In the genomic region with DNA sequence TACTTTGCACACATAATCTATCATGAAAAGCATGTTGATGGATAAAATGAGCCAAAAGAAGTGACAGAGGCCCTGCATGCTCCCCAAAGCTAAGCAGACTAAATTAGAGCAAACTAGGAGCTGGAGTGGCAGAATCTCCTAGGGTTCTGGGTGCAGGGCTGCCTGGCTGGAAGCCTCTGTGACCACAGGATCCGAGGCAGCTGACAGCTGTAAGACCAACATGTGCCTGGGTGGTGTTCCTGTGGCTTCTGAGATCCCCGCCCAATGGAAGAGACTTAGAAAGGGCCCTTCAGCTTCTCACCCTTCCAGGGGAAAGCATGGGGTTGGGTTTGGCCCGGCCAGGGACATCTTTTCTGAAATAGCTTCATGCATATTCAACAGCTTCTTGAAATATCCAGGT, we compare ENCODE assay signal across 16 mouse cellular contexts. TPM values are rescaled to one million over a fixed set of nuclear protein-coding genes. Genes with fewer than 3 reads are reported as not detected.
"Had no signal": no experiment of that assay in that cellular context is flagged by ENCODE, and none has a peak within 500 bp of the region (broad histone marks: within the 10 kb centered on the region; RNA-seq: fewer than 3 reads in every experiment).

No protein-coding gene starts in this region.

- H3K36me3 ChIP-seq: kidney, embryonic 15.5 days; limb, embryonic 12.5 days; liver, embryonic 13.5 days; midbrain, embryonic 13.5 days; neural tube, embryonic 15.5 days had no signal

- H3K9me3 ChIP-seq: kidney, embryonic 15.5 days; limb, embryonic 12.5 days; liver, embryonic 13.5 days; midbrain, embryonic 13.5 days; neural tube, embryonic 15.5 days had no signal

- H3K27me3 ChIP-seq: kidney, embryonic 15.5 days; limb, embryonic 12.5 days; liver, embryonic 13.5 days; midbrain, embryonic 13.5 days; neural tube, embryonic 15.5 days had no signal

- DNase-seq: kidney, adult 18-20 months; kidney, postnatal 14 days; liver; liver, embryonic 13.5 days; liver, postnatal 0 days; lung, postnatal 14 days had no signal

- H3K4me3 ChIP-seq: kidney, embryonic 15.5 days; limb, embryonic 12.5 days; liver, embryonic 13.5 days; midbrain, embryonic 13.5 days; neural tube, embryonic 15.5 days had no signal

- H3K4me2 ChIP-seq: kidney, embryonic 15.5 days; limb, embryonic 12.5 days; liver, embryonic 13.5 days; midbrain, embryonic 13.5 days; neural tube, embryonic 15.5 days had no signal

- ATAC-seq: liver, postnatal 0 days; midbrain, embryonic 13.5 days had no signal

- H3K27ac ChIP-seq: kidney, embryonic 15.5 days; limb, embryonic 12.5 days; liver, embryonic 13.5 days; macrophage; midbrain, embryonic 13.5 days; neural tube, embryonic 15.5 days; stomach, postnatal 0 days had no signal

- H3K9ac ChIP-seq: kidney, embryonic 15.5 days; limb, embryonic 12.5 days; liver, embryonic 13.5 days; liver, postnatal 0 days; midbrain, embryonic 13.5 days; neural tube, embryonic 15.5 days had no signal

- H3K4me1 ChIP-seq: limb, embryonic 12.5 days; liver, embryonic 13.5 days; midbrain, embryonic 13.5 days; neural tube, embryonic 15.5 days had no signal

RNA-seq across cellular contexts. Expression of a gene that starts 56.9 kb away (rescaled TPM):
- total RNA-seq: layer of hippocampus, postnatal 25 days; left cerebral cortex, postnatal 36 days; midbrain, postnatal 0 days had no signal
- polyA plus RNA-seq: kidney, embryonic 15.5 days; limb, embryonic 12.5 days; liver, embryonic 13.5 days; liver, postnatal 0 days; macrophage; midbrain, embryonic 13.5 days; midbrain, postnatal 0 days; neural tube, embryonic 11.5 days; neural tube, embryonic 15.5 days; stomach, postnatal 0 days had no signal
